Mouse (Mus musculus): ENCODE data around the gene Pik3c2g.

Gene Pik3c2g

DNA sequence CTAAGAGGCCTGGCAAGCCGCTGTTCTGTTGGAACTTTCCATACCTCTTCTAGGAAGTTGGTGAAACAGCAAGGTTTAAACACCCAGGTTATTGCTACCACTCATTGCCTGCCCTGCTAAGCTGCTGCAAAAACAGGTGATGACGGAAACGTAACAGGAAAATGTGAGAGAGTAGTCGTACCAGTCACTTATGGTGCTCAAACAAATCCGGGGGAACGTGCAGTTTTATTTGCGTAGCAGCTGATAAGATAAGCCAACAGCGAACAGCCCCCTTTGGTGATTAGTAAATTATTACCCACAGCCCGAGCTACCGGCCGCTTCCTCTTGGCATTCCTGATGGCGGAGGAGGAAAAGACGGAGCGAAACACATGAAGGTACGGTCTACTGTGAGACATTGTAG is at the start of gene Pik3c2g:
Pik3c2g (plus strand) TSS at position 330 of the 400 bp plus-strand sequence.
- DNase-seq (ENCODE audit: low read depth) = no peak

DNA sequence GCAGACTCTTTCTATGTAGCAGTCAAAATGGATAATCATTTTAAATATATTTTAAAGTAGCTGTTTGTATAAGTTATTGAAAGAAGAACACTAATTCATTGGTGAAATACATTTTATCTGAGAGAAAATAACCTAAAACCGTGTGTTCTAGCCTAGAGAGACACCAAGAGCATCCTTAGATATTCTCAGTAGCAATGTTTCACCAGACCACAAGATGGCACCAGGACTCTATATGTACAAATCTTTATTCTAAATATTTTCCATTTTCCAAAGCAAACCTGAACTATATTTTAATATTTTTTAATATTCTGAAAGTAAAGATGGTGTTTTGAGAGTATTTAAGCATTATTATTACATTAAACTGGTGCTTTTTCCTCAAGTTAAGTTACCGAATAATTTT is 48.6 kb upstream of the Pik3c2g start:
- DNase-seq (ENCODE audit: low read depth) = peak; percentile 44

DNA sequence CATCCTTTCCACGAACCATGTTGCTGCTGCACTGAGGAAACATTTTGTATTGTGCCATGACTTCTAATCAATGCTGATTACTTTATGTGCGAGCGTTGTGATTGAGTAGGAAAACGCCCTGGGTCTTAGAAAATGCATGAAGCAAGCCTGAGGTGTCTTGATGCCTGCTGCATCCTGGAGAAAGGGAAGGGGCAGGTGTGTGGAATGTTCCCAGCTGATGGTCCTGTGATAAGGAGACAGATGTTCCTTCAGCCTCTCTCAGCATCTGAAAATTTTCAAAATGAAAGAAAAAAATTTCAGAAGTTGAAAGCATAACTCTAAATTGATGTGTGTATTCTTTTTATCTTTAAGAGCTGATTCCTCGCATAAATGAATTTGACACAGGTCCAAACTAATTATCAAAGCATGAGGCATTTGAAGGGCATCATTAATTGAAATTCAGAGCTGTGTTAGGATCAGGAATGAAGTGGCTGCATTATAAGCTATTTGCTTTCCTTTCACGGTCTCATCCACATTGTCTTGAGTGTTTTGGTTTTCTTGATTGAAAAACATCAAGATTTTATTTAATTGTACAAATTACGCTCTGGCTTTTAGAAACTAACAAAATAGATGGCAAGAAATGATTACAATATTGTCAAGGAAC is 31.4 kb upstream of the Pik3c2g start:
- no peak for DNase-seq (ENCODE audit: low read depth)

DNA sequence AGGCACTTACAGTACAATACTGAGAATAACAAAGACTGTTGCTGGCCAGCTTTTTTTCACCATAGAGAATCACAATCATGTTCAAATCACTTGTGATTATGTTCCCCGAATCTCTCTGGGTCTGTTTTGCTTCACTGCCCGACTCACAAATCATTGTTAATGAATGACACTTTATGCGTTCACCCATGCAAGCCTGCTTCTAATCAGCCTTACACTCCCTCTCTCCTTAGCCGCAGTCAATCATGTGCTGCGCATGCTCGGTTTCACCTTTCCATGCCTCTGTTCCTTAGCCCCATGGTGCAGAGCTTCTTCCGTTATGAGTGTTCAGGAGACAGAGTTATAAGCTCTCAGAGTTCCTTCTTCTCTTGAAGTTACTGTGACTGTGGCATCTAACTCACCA is 17.8 kb upstream of the Pik3c2g start:
- DNase-seq (ENCODE audit: low read depth) = no peak

DNA sequence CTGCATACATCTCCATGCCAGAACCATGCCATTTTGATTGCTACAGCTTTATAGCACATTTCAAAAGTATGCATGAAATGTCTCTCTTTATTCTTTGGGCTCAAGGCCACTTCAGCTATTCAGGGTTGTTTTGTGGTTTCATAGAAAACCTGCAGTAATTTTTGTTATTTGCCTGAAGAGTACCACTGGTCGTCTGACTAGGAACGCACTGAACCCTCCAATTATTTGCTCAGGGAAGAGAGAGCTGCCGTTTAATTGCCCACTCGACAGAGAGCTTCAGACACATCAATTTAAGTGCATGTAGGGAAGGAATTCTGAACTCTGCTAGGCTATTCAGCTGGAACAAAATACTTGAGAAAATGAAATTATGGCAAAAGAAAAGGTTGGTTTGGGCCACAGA is 11.2 kb upstream of the Pik3c2g start:
- DNase-seq (ENCODE audit: low read depth) = no peak

DNA sequence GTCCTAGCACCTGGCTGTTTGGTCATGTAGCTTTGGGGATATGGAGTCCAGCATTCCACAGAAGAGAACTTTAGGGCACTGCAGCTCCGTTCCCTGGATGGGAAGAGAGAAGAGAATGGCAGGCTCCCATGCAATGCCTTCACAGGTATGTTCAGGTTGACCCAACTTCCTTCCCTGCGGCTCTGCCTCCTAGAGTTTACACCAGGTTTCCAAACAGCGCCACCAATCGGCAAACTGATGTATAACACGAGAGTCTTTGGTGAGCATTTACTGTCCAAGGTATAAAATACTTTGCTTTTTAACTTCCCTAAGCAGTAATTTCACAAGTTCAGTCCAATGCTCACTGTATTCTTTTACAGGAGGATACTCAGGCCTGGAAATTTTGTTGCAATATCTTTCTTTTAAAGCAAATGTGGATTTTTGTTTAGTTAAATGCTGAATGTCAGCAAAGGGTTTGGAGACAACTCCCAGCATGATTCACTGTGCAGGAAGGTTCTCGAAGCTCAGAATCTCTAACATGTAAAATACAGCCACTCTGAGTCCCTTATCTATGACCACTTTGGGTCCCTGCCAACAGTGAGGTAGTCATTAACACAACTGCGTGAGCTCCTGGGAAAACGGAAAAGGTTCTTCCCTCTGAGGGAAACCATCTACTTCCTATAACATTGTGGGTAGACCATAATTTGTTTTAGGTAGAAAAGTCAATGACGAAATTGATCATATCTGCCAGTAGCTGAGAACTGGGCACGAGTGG is 10.6 kb upstream of the Pik3c2g start:
- no peak for DNase-seq (ENCODE audit: low read depth)

DNA sequence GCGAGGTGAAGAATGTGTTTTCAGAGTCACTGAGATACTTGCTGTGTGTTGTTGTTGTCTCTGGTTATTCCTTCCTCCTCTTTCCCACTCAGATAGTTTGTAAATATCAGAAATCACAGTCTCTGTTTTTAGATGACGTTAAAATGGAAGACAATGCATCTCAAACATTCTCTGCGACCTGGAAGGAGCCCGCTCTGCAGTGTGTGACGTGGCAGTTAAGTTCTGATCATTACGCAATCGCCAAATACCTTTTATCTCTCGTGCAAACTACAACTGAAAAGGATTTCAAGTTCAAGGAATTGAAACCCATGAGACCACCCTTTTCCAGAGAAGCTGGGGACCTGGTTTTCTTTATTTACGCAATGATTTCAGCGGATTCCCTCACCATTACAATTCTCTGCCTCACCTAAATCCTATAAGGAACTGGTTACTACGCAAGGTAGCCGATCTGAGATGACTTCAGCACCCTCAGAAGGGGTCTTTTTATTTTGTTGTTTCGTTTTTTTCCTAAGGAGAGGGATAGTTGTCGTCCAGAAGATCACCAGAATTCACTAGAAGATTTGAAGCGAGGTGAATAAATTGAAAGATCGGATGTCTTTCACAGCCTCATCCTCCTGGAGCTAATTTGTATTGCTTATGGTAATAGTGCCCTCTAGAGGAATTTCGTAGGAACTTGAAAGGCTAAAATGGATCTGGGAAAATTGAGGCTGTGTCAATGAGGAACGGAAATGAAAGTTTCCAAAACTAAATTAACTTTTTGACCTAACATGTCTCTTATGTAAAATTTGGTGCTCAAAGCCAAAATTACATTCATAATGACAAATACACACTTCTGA is 9.8 kb upstream of the Pik3c2g start:
- DNase-seq (ENCODE audit: low read depth) = no peak

DNA sequence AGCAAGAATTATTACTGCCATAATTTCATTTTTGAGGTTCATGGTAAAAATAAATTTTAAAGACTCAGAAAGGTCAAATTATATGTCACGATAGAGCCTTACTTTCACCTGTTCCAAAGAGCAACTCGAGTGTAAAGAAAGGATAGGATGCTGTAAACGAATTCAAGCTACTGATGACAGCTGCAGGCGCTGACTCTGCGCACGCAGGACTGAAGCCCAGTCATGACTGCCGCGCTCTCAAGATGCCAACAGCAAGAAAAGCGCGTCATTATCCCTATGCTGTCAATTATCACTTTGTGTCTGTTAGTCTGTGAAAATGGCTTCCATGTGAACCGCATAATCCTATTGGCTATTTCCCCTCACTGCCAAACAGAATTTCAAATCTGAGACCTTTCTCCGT is 457 bp downstream of the Pik3c2g start:
- no peak for DNase-seq (ENCODE audit: low read depth)

DNA sequence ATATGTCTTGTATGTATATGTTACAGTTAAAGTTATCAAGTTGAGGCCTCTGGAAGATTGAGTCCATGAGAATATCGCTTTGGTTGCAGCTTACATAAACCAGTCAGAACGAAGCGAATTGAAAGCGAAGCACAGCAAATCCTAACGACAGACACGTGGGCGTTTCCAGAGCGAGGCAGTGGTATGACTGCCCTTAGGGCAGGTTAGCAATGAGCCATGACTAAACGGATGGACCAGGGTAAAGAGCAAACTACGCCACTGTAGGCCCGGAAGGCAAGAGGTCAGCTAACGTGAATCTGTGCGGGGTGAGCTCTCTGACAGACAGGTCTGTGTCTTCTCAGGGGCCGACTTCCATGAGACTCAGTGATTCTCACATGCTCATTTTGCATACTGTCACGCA is 1.4 kb downstream of the Pik3c2g start:
- no peak for DNase-seq (ENCODE audit: low read depth)

DNA sequence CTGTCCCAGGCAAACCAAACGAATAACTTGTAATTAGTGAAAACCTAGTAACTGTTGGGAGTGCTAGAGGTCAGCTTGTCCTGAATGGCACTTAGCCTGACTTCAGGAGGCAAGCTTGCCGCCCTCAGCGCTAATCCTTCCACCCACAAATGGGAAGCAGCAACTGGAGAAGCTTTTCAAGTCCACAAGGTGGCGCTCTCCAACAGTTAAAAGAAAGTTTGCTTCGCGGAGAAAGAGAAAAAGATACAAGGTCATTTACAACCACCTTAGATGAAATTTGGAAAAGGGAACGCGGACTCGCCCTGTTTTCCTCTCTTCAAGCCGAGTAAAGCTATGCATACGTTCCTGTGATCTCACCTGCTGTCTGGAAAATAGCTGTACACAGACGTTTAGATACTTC is 2.3 kb downstream of the Pik3c2g start:
- peak; percentile 71 for DNase-seq (ENCODE audit: low read depth)

DNA sequence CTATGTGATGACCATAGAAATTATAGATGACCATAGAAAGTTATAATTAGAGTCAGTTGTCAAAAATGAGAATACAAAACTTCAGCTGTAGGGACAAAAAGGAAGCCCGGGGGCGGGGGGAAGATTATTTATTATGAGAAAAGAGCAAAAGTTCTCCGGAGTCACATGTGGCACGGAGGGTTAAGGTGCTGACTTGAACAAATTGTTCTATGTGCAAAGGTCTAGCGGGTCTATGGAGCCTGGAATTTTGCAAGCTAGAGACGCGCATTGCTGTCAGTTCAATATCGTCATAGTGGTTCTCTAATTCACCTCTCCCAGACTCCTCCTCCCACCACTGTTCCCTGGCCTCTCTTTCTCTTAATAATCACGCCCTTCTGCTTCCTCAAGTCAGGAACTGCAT is 2.8 kb downstream of the Pik3c2g start:
- no peak for DNase-seq (ENCODE audit: low read depth)

DNA sequence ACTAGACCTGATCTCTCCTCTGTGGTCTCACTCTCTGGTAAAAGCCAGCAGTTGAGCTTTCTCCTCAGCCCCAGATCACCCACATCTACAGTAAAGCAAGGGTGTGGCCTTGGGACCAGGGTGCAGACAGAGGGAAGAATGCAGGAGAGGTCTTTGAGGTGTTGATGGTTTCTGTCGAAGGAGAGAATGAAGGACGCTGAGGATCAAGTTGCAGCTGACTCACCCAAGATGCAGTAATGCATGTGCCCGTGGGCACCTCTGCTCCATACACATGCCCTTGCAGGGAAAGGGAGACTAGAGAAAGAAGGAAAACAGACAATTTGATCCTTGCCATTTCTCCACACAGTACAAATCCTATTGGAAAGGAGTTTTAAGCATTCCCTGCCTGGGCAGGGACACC is 5.1 kb downstream of the Pik3c2g start:
- no peak for DNase-seq (ENCODE audit: low read depth)

DNA sequence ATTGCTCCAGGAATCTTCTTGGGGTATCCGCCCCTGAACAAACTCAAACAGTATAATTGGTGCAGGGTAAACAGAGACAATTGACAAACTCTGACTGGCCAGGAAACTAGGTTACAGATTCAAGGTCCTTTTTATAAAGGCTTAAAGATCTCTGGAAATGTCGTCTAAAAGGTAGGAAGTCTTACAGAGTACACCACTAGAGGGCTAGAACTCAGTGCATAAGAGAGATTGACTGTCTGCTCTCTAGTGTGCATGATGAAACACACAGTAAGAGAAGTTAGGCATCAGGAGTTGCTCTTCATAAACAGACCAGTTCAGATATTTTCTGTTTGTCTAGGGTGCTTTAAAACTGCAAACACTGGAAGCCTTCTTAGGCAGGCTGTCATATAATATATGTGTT is 9.4 kb downstream of the Pik3c2g start:
- DNase-seq (ENCODE audit: low read depth) = peak; percentile 17

DNA sequence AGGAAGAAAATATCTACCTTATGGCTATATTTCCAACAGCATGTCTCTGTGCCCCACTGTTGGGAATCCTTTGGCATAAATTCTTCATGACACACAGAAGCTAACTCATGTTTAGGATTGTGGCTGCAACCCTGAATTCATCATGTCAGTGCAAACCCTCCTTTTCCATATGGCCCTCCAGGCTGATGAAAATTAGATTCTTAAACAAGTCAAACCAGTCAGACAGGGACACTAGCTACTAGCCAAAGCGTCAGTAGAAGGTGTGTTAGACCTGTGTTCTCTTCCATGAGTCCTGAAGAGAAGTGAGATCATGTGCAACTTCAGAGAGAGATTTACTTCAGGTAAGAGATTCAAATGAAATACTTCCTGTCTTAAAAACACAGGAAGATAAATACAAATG is 12.2 kb downstream of the Pik3c2g start:
- no peak for DNase-seq (ENCODE audit: low read depth)

DNA sequence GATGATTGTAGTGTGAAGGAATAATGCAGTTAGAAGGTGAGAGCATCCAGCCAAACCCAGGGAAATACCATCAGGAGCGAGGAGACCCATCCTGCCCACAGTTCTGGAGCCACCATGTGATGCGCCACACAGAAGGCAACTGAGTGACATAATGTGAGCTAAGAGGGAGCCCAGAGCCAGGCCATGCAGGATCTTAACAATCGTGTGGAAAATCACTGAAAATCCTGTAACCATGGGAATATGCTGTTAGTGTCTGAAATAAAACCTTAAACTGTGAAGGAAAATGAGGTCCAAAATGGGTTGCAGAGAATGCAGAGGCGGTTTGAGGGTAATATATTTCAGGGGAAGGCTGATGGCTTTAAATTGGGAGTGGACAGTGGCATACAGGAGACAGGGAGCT is 31.8 kb downstream of the Pik3c2g start:
- DNase-seq (ENCODE audit: low read depth) = no peak

DNA sequence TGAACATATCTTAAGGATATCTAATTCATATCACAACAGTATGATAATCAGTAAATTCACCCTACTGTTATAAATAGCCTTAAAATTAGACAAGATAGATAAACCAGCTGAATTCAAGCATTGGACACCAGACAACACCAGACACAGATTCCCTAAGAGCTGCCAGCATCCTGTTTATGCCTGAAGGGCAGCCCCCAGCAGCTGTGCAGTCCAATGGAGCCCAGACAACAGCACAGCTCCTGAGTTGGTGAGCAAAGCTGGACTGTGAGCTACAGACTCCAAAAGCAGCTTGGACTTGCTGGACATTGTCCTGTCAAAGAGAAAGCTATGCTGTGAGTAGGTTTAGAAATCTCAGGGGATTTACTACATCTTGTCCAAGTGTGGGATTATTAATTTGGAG is 37.7 kb downstream of the Pik3c2g start:
- DNase-seq (ENCODE audit: low read depth) = no peak

DNA sequence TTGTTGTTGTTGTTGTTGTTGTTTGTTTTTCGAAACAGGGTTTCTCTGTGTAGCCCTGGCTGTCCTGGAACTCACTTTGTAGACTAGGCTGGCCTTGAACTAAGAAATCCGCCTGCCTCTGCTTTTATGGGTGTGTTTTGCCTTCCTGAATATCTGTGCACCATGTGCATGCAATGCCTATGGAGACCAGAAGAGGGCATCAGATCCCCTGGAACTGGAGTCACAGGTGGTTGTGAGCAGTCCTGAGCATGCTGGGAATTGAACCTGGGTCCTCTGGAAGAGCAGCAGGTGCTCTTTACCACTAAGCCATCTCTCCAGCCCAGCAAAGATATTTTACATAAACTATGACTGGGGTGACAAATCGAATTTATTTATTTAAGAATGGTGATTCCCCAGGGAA is 47.5 kb downstream of the Pik3c2g start:
- DNase-seq (ENCODE audit: low read depth) = no peak

DNA sequence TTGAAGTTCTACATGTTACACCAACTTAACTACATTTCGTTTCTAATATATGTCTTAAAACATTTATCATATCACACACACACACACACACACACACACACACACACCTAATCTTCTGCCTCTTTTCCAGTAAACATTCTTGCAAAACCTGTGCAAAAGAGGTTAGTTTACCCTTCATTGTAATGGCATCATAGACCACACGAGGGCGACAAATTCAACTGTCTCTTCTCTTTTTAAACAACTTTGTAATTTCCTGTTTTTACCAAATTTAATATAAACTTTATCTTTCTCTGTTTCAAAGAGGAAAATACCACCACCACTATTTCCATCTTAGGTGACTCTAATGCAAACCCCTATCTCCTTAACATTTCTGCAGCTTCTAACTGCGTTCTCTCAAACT is 68.4 kb downstream of the Pik3c2g start:
- peak; percentile 70 for DNase-seq (ENCODE audit: low read depth)

DNA sequence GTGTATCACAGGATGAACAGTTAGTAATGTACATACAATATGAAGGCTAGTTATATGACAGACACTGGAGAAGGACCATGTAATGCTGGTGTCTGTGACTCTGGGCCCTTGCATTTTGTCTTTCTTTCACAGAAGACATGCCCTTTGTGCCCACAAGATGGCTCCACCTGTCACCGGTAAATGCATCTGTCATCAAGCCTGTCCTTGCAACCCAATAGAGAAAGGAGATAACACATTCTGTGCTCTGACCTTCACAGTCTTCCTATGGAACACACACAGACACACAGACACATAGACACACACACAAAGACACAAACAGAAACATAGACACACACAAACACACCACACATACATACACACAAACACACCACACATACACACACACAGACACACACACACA is 75.4 kb downstream of the Pik3c2g start:
- DNase-seq (ENCODE audit: low read depth) = peak; percentile 7

DNA sequence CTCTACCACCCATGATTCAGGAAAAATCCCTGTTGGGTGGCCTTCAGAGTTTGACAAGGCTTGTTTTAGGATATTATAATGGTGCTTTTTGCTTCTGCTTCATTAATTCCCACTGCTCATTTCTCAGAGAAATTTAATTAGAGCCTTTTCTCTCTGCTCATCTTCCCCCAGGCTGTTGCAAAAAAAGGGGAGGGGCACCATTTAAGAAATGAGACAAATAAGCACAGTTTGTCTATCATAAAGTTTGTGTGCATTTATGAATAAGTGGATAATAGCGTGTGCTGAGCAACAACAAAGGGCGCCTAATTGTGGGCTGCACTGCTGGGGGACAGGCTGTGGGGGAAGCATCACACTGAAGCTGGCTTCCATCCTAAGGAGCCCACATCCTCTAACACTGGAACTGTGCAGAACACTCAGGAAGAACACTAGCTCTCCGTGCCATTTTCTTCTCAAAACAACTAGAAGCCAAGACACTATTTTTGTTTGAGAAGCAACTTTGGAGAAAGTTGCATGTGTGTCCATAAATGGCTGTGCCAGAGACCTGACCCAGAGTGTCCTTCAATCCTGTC is 131.5 kb downstream of the Pik3c2g start:
- DNase-seq (ENCODE audit: low read depth) = no peak

DNA sequence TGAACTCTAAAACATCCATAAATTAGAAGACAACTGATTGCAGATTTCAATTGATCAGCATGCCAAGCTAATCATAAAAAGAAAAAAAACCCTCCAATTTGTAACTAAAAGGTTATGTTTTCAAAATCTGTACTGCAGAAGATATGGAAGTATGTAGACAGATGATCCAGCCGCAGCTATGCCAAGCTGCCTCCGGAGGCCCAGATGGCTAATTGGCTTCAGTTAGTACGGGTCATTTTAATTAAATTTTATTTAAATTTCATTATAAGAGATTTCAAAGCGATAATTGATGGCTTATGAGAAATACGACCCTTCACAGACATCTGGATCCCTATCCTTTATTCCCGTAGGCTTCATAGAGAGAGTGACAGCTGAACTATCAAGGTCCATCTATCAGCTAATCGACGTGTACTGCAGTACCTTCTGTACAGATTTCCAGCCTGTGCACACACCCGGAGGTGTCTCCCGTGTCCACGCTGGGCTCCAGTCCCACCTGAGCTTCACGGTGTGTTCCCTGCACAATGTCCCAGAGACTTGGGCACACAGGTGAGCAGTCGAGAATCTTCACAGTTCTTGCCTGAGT is 132.7 kb downstream of the Pik3c2g start:
- no peak for DNase-seq (ENCODE audit: low read depth)

Data from NIH3T3 (cell line).